Mouse (Mus musculus) heart, adult 2 months (tissue): ENCODE measurements at regions not wholly inside any gene's neighbourhood (a gene's known extent, or its start where the extent isn't known, plus 50 kb on each side); places are given as distances from the start of the nearest gene placed in this dataset.

ENCODE experiments used
- CTCF ChIP-seq: fragments of 200-600 bp; IDR thresholded peaks from 2 replicates; pipeline ENCODE4 v1.8.1; 2022; ENCODE audit warnings: antibody characterized with exemption, mild to moderate bottlenecking, moderate library complexity
- EP300 ChIP-seq: fragments of 200-500 bp; IDR thresholded peaks from 2 replicates; pipeline ENCODE4 v1.6.1; 2011; ENCODE audit warnings: low read depth, low read length, control low read depth; ENCODE audit not compliant: insufficient read depth
- POLR2A ChIP-seq: fragments of 200-500 bp; IDR thresholded peaks from 2 replicates; pipeline ENCODE4 v1.6.1; 2011; ENCODE audit warnings: mild to moderate bottlenecking, low read depth, low read length, control low read depth; ENCODE audit not compliant: insufficient read depth

DNA sequence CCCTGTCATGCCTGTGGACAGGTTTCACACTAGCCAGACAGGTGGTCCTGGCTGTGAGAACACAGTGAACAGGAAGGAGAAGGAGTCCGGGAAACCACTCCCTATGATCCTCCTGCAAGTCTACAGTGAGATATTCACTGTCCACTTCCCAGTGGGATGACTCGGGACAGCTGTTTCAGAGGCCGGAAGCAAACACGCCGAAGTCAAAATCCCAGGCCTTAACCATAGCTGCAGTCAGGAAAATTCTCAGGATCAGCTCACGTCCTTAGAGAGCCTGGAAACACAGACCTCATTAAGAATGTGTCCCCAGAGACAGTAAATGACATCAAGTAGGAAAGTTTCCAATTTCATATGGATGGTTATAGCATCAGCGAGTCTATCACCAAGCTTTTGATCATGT, 96.2 kb upstream of the Gas1 start:
- no peak for TF ChIP-seq EP300
- no peak for TF ChIP-seq CTCF
- TF ChIP-seq POLR2A: no peak
